Mouse (Mus musculus) leukemia stem cell, adult 10-12 weeks (primary cell): ENCODE measurements around the gene Timd2. TPM values are rescaled to one million over a fixed set of nuclear protein-coding genes. Genes with fewer than 3 reads are reported as not detected.

ENCODE experiments used
- polyA plus RNA-seq: library from polyadenylated mRNA; stranded (reverse); fragments of >175 nt; gene quantifications from 2 replicates; pipeline ENCODE4 v1.2.3, GENCODE M21; 2012; ENCODE audit warnings: low replicate concordance

Timd2 gene
- not detected in 2 replicates for polyA plus RNA-seq

DNA sequence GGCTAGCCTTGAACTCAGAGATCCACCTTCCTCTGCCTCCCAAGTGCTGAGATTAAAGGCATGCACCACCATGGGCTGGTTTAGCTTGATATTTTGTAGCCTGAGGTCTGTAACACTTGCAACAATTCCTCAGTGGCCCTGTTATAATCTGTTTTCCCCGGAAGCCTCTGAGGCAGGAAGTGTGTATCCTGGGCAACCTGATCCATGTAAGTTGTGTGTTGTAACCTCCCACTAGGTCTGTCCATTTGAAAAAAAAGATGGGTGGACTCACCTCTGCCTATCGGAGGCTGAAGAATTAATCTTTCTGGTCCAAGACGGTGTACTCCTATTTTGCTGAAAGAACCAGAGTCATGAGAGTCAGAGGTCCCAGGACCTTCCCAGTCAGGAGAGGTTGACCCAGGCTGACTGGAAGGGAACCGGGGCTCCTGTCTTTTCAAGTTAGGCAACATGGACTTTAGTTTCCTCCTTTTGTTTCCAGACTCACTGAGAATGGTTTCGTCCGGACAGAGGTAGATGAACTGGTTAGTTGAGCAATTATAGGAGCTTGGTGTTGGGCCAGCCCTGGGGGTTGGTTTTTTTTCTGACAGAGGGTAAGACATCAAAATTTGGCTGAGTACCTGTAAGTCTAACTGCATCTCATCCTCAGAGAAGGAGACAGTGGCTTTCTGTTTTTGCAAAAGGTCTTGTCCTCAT, at the start of gene Timd2:
Gene Timd2 (minus strand): TSS at position 398 of the 693 bp plus-strand sequence.

DNA sequence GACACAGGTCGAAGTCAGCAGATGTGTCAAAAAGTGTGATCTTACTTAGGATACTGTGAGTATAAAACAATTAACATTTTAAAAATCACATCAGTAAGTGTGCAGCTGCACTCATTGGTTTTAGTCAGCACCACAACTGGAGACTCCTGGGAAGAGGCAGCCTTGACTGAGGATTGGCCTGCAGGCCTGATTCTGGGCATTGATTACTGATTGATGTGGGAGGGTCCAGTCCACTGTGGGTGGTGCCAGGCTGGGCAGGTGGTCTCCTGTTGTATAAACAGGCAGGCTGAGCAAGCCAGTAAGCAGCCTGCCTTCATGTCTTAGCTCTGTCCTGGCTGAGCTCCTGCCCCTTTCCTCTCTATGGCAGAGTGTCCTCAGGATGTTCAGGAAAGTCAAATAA, 28.2 kb upstream of the Timd2 start, which contains the start of gene Havcr1:
Gene Havcr1 (plus strand): TSS at position 5 of the 400 bp plus-strand sequence.

DNA sequence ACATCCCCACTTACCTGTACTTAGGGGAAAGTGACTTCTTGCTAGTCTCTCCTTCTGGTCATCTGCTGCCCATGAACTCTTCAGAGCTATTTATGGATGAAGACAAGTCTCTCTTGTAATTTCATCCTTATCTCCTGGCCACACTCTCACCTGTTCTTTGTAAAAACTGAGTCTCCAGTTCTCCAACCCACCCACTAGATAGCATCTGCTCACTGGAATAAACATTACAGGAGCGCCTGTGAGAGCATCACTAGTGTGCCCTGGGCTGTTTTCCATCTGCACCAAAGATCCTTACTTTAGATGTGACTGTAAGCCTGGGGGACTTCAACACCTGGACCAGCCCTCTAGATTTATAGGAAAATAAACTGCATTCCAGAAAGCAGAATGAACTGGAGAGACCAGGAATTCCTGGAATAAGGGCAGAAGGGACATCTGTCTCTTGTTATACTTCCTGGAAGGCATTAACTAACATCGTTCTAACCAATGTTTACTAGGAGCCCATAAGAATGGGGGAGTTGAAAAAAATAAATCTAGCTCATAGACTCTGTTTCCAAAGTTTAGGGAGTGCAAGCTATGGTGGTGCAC, 77.6 kb downstream of the Timd2 start, which contains the start of gene Dppa1:
Gene Dppa1 (minus strand): TSS at position 51 of the 585 bp plus-strand sequence.

Other genes starting within 250 kb of the Timd2 start
- not detected in 2 replicates for gene Gm12169, start 182.8 kb downstream of the Timd2 start, polyA plus RNA-seq
- gene BC053393, start 135.5 kb downstream of the Timd2 start, polyA plus RNA-seq: not detected in 2 replicates
- not detected in 2 replicates for gene Dppa1, start 77.8 kb downstream of the Timd2 start, polyA plus RNA-seq
- 1.0 and 1.8 TPM in 2 replicates for gene Havcr1, start 28.0 kb upstream of the Timd2 start, polyA plus RNA-seq
- gene Timd4, start 103.7 kb upstream of the Timd2 start, polyA plus RNA-seq: 0.20 and 0.47 TPM in 2 replicates